Mouse (Mus musculus) kidney, adult 9 months (tissue): ENCODE measurements at regions not wholly inside any gene's neighbourhood (a gene's known extent, or its start where the extent isn't known, plus 50 kb on each side); places are given as distances from the start of the nearest gene placed in this dataset.

ENCODE experiments used
- DNase-seq: peaks from one replicate; pipeline ENCODE4 v3.0.0; 2022

- no peak for DNase-seq
Observed at GRCm38 (mm10) chr1:119305315-119305976, 116.6 kb downstream of the Inhbb start.

GRCm38 (mm10) chr1:119304470-119304980 is 117.5 kb downstream of the Inhbb start:
- no peak for DNase-seq

- no peak for DNase-seq
Observed at GRCm38 (mm10) chr1:119302349-119302995, 119.6 kb downstream of the Inhbb start.

GRCm38 (mm10) chr1:119301931-119302330 is 120.1 kb downstream of the Inhbb start:
- DNase-seq, result no peak

GRCm38 (mm10) chr1:119301258-119301657 is 120.8 kb downstream of the Inhbb start:
- no peak for DNase-seq

GRCm38 (mm10) chr1:119299842-119300752 is 122.0 kb downstream of the Inhbb start:
- DNase-seq, result no peak

GRCm38 (mm10) chr1:119298696-119299230 is 123.3 kb downstream of the Inhbb start:
- DNase-seq, result no peak

- DNase-seq, result peak; percentile 17
Observed at GRCm38 (mm10) chr1:119295121-119295520, 126.9 kb downstream of the Inhbb start.

GRCm38 (mm10) chr1:119293839-119294238 is 128.2 kb downstream of the Inhbb start:
- DNase-seq, result peak; percentile 52

GRCm38 (mm10) chr1:119292216-119292615 is 129.8 kb downstream of the Inhbb start:
- peak; percentile 43 for DNase-seq

GRCm38 (mm10) chr1:119290165-119290916 is 131.7 kb downstream of the Inhbb start:
- DNase-seq, result no peak

GRCm38 (mm10) chr1:119289516-119290164 is 132.4 kb downstream of the Inhbb start:
- DNase-seq, result peak; percentile 44

- no peak for DNase-seq
Observed at GRCm38 (mm10) chr1:119282416-119282815, 139.6 kb downstream of the Inhbb start.

GRCm38 (mm10) chr1:119279261-119279660 is 142.8 kb downstream of the Inhbb start:
- peak; percentile 10 for DNase-seq

GRCm38 (mm10) chr1:119278528-119279201 is 143.4 kb downstream of the Inhbb start:
- no peak for DNase-seq

GRCm38 (mm10) chr1:119277990-119278389 is 144.1 kb downstream of the Inhbb start:
- DNase-seq, result no peak

GRCm38 (mm10) chr1:119266013-119266412 is 156.0 kb downstream of the Inhbb start:
- DNase-seq, result no peak

GRCm38 (mm10) chr1:119265192-119265891 is 156.7 kb downstream of the Inhbb start:
- no peak for DNase-seq

GRCm38 (mm10) chr1:119259455-119259854 is 162.6 kb downstream of the Inhbb start:
- DNase-seq, result no peak

GRCm38 (mm10) chr1:119256769-119257168 is 165.3 kb downstream of the Inhbb start:
- peak; percentile 27 for DNase-seq
